Mouse (Mus musculus): ENCODE measurements around the gene Afmid. TPM values are rescaled to one million over a fixed set of nuclear protein-coding genes. Genes with fewer than 3 reads are reported as not detected.

The Afmid gene
- polyA plus RNA-seq, 2 experiments: 5.3 to 10.4 TPM

DNA sequence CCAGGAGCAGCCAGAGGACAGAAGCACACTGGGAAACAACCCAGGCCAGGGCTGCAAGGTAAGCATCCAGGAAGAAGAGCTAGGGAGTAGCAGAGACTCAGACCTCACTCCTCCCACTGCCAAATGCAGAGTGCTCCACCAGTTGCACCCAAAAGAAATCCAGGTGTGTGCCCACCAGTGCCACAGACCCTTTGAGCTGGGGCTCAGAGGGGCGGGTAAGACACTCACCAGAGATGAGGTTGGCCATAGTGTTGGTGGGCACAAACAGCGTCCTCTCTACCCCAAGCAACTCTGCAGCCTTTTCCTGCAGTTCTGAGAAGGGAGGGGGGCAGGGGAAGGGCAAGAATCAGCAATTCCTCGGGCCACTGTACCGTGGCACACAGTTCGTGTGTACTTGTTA, 45.7 kb downstream of the Afmid start:
- Histone ChIP-seq H3K4me3 (replicated peaks; ENCODE audit: low read length) (no peak overlapping the region), H3K4me1 (ENCODE audit: control insufficient read depth, insufficient read depth, low read length) (0 out of 2 replicates have a peak, but pooled peaks cover 2% of the 10 kb centered on the region), H3K4me2 (replicated peaks; ENCODE audit: low read depth, low read length, severe bottlenecking) (no peak overlapping the region), H3K36me3 (ENCODE audit: control insufficient read depth, insufficient read depth, low read length) (no peaks in the 10 kb centered on the region), H3K27me3 (ENCODE audit: control insufficient read depth, insufficient read depth, low read length) (no peaks in the 10 kb centered on the region), H3K9ac (ENCODE audit: low read depth, low read length, severe bottlenecking) (no peak overlapping the region), H3K27ac (replicated peaks; ENCODE audit: low read depth, low read length) (no peak overlapping the region), H3K9me3 (ENCODE audit: control insufficient read depth, low read length) (no peaks in the 10 kb centered on the region)
- DNase-seq (ENCODE audit: low spot score) (no peak), ATAC-seq (ENCODE audit: low FRiP score, low read depth) (no peak)
- WGBS: 66% methylated on average over 5 of the region's 5 CpGs
- TF ChIP-seq POLR2A (IDR thresholded peaks at IDR 0.05; ENCODE audit: borderline replicate concordance, extremely low read depth, insufficient read depth, insufficient read length): no peak

DNA sequence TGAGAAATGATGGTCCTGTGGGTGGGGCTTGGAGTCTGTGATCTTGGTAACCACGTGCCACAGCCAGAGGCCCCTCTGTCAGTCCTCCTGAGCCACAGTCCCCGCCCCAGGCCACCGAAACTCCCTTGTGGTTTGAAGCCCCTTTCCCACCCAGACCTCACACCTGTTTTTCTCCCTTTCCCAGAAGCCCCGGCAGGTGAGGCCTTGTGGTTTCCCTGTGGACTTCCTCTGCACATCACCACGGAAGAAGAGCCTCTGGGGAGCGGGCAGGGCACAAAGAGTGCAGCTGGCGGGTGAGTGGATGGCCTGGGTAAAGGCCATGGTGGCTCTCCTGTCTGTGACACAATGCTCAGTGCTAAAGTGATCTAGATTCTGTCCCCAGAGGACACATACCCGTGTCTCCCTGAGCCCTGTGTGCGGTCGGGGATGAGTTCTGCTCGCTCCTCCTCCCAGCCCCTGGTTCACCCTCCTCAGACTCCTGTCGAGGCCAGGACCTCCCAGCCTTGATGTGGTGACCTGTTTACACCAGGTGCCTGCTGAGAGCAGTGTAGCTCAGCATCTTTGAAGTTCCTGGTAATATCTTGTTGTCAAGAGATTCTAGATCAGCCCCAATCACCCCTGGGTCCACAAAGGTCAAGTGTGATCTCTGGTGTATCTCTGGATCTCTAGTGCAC, 46.3 kb downstream of the Afmid start:
- H3K36me3 ChIP-seq (ENCODE audit: control insufficient read depth, insufficient read depth, low read length): no peaks in the 10 kb centered on the region
- no peaks in the 10 kb centered on the region for H3K9me3 ChIP-seq (ENCODE audit: control insufficient read depth, low read length)
- no peak for ATAC-seq (ENCODE audit: low FRiP score, low read depth)
- no peak for TF ChIP-seq POLR2A (IDR thresholded peaks at IDR 0.05; ENCODE audit: borderline replicate concordance, extremely low read depth, insufficient read depth, insufficient read length)
- H3K9ac ChIP-seq (ENCODE audit: low read depth, low read length, severe bottlenecking): no peak overlapping the region
- no peak overlapping the region for H3K4me3 ChIP-seq (replicated peaks; ENCODE audit: low read length)
- WGBS: 61% methylated on average over 12 of the region's 12 CpGs
- DNase-seq (ENCODE audit: low spot score): no peak
- no peaks in the 10 kb centered on the region for H3K27me3 ChIP-seq (ENCODE audit: control insufficient read depth, insufficient read depth, low read length)
- H3K4me1 ChIP-seq (ENCODE audit: control insufficient read depth, insufficient read depth, low read length): 0 out of 2 replicates have a peak, but pooled peaks cover 2% of the 10 kb centered on the region
- no peak overlapping the region for H3K27ac ChIP-seq (replicated peaks; ENCODE audit: low read depth, low read length)
- no peak overlapping the region for H3K4me2 ChIP-seq (replicated peaks; ENCODE audit: low read depth, low read length, severe bottlenecking)

DNA sequence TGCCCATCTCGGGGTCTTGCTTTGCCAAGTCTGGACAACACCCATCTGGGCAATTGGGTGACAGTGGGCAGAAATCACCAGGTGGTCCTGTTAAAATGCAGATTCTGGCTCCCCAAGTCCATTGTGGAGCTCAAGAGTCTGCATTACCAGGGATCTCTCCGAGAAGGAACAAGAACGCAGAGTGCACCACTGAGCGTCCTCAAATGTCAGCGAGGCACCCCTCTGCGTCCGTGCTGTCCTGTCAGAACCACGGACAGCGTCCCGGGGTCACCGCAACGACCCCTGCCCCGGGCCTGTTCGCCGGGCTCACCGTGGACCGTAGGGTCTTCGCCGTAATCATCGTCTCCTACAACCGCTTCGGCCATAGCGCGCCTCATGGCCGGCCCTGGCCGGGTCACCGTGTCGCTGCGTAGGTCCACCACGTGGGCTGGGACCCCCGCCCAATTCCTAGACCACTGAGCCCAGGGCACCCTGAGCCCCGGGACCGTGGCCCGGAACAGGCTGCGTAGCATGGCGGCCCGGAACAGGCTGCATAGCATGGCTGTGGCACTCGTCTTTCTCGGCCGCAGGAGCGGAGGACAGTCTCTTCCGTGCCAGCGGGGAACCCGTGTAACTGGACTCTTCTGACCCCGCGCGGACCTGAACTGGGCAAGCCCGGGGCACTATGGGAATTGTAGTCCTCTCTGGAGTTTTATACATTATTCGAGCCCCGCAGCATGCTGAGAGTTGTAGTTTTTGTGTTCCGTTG, 47.3 kb downstream of the Afmid start, which contains the start of gene Tha1:
TSS of gene Tha1 (minus strand) at position 621 of the 748 bp plus-strand sequence.
- H3K9me3 ChIP-seq (ENCODE audit: control insufficient read depth, low read length): no peaks in the 10 kb centered on the region

DNA sequence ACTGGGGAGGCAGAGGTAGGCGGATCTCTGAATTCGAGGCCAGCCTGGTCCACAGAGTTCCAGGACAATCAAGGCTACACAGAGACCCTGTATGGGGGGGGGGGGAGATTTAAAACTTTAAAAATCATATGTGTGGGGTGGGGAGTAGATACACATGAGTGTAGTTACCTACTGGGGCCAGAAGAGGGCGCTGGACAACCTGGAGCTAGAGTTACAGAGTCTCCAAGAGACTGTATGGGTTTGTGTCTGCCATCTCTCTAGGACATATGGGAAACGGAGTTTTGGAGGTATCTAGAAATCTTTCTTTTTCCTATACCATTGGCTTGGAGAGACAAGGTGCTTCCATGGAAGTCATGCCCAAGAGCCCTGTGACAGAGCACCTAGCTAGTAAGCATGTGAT, 48.7 kb downstream of the Afmid start:
- DNase-seq (ENCODE audit: low spot score) (no peak), ATAC-seq (ENCODE audit: low FRiP score, low read depth) (no peak)
- Histone ChIP-seq H3K27me3 (ENCODE audit: control insufficient read depth, insufficient read depth, low read length) (no peaks in the 10 kb centered on the region), H3K36me3 (ENCODE audit: control insufficient read depth, insufficient read depth, low read length) (no peaks in the 10 kb centered on the region), H3K9ac (ENCODE audit: low read depth, low read length, severe bottlenecking) (no peak overlapping the region), H3K27ac (replicated peaks; ENCODE audit: low read depth, low read length) (no peak overlapping the region), H3K4me3 (replicated peaks; ENCODE audit: low read length) (no peak overlapping the region), H3K4me1 (ENCODE audit: control insufficient read depth, insufficient read depth, low read length) (peaks cover 16% of the 10 kb centered on the region), H3K9me3 (ENCODE audit: control insufficient read depth, low read length) (no peaks in the 10 kb centered on the region), H3K4me2 (replicated peaks; ENCODE audit: low read depth, low read length, severe bottlenecking) (no peak overlapping the region)
- 60% methylated on average over 4 of the region's 4 CpGs for WGBS
- TF ChIP-seq POLR2A (IDR thresholded peaks at IDR 0.05; ENCODE audit: borderline replicate concordance, extremely low read depth, insufficient read depth, insufficient read length): no peak

More for the DNA sequence above, 47.3 kb downstream of the Afmid start, which contains the start of gene Tha1:
- H3K4me3 ChIP-seq (replicated peaks; ENCODE audit: low read length): peak within 1 kb of the TSS; percentile 62
- H3K9ac ChIP-seq (ENCODE audit: low read depth, low read length, severe bottlenecking): peak within 1 kb of the TSS; percentile 66
- no peak within 1 kb of the TSS for H3K27ac ChIP-seq (replicated peaks; ENCODE audit: low read depth, low read length)
- H3K4me1 ChIP-seq (ENCODE audit: control insufficient read depth, insufficient read depth, low read length): peaks cover 4% of the 10 kb centered on the region
- peak; percentile 75 for ATAC-seq (ENCODE audit: low FRiP score, low read depth)
- no peaks in the 10 kb centered on the region for H3K36me3 ChIP-seq (ENCODE audit: control insufficient read depth, insufficient read depth, low read length)
- DNase-seq (ENCODE audit: low spot score): peak; percentile 83
- WGBS: 1% methylated on average over 50 of the region's 51 CpGs
- 0 out of 2 replicates have a peak, but pooled peaks have one; percentile 39 for TF ChIP-seq POLR2A (IDR thresholded peaks at IDR 0.05; ENCODE audit: borderline replicate concordance, extremely low read depth, insufficient read depth, insufficient read length)
- no peaks in the 10 kb centered on the region for H3K27me3 ChIP-seq (ENCODE audit: control insufficient read depth, insufficient read depth, low read length)
- peak within 1 kb of the TSS; percentile 94 for H3K4me2 ChIP-seq (replicated peaks; ENCODE audit: low read depth, low read length, severe bottlenecking)

DNA sequence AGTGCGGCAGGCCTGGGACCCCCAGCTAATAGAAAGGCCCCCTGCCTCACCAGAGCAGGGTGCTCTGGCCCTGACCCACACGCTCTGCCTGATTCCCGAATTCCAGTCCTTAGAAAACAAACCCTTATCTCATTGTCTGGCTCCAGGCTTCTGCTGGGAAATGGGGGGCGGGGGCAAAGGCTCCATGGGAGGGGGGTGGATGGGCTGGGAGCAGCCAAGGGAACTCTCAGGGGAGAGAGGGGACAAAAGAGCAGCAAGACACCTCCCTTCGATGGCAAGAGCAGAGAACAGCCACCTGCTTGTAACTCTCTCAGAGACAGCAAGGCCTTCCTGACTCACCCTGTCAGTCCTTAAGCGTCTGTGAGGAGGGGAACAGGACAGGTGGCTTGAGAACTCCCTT, 50.0 kb downstream of the Afmid start:
- Histone ChIP-seq H3K9ac (ENCODE audit: low read depth, low read length, severe bottlenecking) (no peak overlapping the region), H3K36me3 (ENCODE audit: control insufficient read depth, insufficient read depth, low read length) (no peaks in the 10 kb centered on the region), H3K9me3 (ENCODE audit: control insufficient read depth, low read length) (no peaks in the 10 kb centered on the region), H3K4me2 (replicated peaks; ENCODE audit: low read depth, low read length, severe bottlenecking) (no peak overlapping the region), H3K27ac (replicated peaks; ENCODE audit: low read depth, low read length) (no peak overlapping the region), H3K27me3 (ENCODE audit: control insufficient read depth, insufficient read depth, low read length) (no peaks in the 10 kb centered on the region), H3K4me3 (replicated peaks; ENCODE audit: low read length) (no peak overlapping the region), H3K4me1 (ENCODE audit: control insufficient read depth, insufficient read depth, low read length) (peaks cover 16% of the 10 kb centered on the region)
- ATAC-seq (ENCODE audit: low FRiP score, low read depth) (no peak), DNase-seq (ENCODE audit: low spot score) (no peak)
- TF ChIP-seq POLR2A (IDR thresholded peaks at IDR 0.05; ENCODE audit: borderline replicate concordance, extremely low read depth, insufficient read depth, insufficient read length): no peak
- WGBS: 49% methylated on average over 5 of the region's 6 CpGs

All from limb, embryonic 14.5 days (tissue).